Mouse (Mus musculus) liver, postnatal 0 days (tissue): ENCODE measurements around the gene A630095N17Rik.

Source experiments
- CTCF ChIP-seq: sonication (generic); IDR thresholded peaks from 2 replicates; pipeline ENCODE4 v1.5.1; 2016; ENCODE audit warnings: antibody characterized with exemption, low read depth
- EP300 ChIP-seq: IDR thresholded peaks from 2 replicates; pipeline ENCODE4 v1.6.1; 2016; ENCODE audit warnings: antibody characterized with exemption, low read depth, mild to moderate bottlenecking

DNA sequence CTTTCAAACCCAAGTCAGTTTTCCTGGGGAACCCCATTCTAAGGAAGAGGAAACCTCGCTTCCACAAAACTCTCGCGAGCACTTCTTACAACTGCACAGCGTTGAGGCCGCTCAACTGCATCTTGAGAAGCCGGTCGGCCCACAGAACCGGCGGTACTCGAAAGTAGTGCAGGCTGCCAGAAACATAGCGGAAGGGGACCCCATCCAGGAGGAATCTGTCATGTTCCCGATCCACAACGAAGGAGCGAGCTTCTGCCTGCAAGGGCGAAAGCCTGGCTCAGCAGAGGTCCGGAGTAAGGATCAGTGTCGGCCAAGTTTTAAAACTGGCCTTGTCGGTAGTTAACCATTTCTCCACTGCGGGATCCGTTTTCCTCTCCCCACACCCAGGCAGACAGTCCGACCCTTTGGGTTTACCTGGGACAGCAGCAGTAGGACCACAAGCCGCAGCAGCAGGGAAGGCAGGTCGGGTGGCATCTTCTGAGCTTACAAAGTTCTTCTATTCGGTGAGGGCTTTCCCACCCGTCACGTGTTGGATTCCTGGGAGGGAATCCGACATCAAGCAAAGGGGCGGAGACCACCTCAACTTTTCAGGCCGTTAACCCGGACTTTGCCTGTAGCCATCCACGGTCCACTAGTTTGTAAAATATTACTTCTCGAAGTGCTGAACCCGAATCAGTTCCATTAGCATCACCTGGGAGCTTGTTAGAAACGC, 22.8 kb downstream of the A630095N17Rik start:
- TF ChIP-seq EP300 (no peak), CTCF (no peak)
